Mouse (Mus musculus) monocyte, adult 59 days (primary cell): Measurements from ENCODE around the gene Olig3. TPM values are rescaled to one million over a fixed set of nuclear protein-coding genes. Genes with fewer than 3 reads are reported as not detected.

ENCODE experiments used
- total RNA-seq, 2 experiments: library from RNA; stranded (reverse); gene quantifications; one replicate each; pipeline ENCODE4 v1.2.4; 2023

Olig3 gene
- total RNA-seq: not detected

GRCm38 (mm10) chr10:19356071-19356583 lies at the start of gene Olig3:
TSS of gene Olig3 (plus strand) at chr10:19356533.

Other genes starting within 250 kb of the Olig3 start
- 100 to 1,000 TPM; 594 to 635 TPM for gene Ifngr1, start 235.4 kb downstream of the Olig3 start, total RNA-seq